Mouse (Mus musculus) heart, embryonic 11.5 days (tissue): Measurements from ENCODE around the gene Ahctf1. TPM values are rescaled to one million over a fixed set of nuclear protein-coding genes. Genes with fewer than 3 reads are reported as not detected.
"Not testable (repeated sequence)": the region's sequence is repeated elsewhere in the genome, so short reads cannot be mapped to it uniquely, and the experiment has no call there.

Source experiments
- ATAC-seq: fragments of 200-750 bp; cut with Nextera tagmentation; replicated peaks from 2 replicates; pipeline ENCODE4 v1.8.0; 2017; ENCODE audit warnings: moderate library complexity; ENCODE audit not compliant: insufficient number of reproducible peaks, low FRiP score, low TSS enrichment
- H3K27ac ChIP-seq: fragments of 300-500 bp; sonication (generic); 2 replicates; pipeline ENCODE4 v1.5.1; 2014; ENCODE audit warnings: mild to moderate bottlenecking, low read depth, low read length
- H3K27me3 ChIP-seq: fragments of 300-500 bp; sonication (generic); 2 replicates; pipeline ENCODE4 v1.6.1; 2014; ENCODE audit warnings: mild to moderate bottlenecking, low read length, mixed read lengths; ENCODE audit not compliant: control insufficient read depth, insufficient read depth
- H3K36me3 ChIP-seq: fragments of 300-500 bp; sonication (generic); 2 replicates; pipeline ENCODE4 v1.6.1; 2014; ENCODE audit warnings: mild to moderate bottlenecking, low read length, moderate library complexity, mixed read lengths; ENCODE audit not compliant: control insufficient read depth, insufficient read depth
- H3K4me1 ChIP-seq: fragments of 300-500 bp; sonication (generic); 2 replicates; pipeline ENCODE4 v1.6.1; 2014; ENCODE audit warnings: low read length; ENCODE audit not compliant: control insufficient read depth, insufficient read depth
- H3K4me2 ChIP-seq: fragments of 300-500 bp; sonication (generic); 2 replicates; pipeline ENCODE4 v1.6.1; 2014; ENCODE audit warnings: mild to moderate bottlenecking, moderate library complexity
- H3K4me3 ChIP-seq: fragments of 300-500 bp; sonication (generic); 2 replicates; pipeline ENCODE4 v1.5.1; 2014; ENCODE audit warnings: low read depth, low read length
- H3K9ac ChIP-seq: fragments of 300-500 bp; sonication (generic); 2 replicates; pipeline ENCODE4 v1.6.1; 2014; ENCODE audit warnings: mild to moderate bottlenecking, low read depth, low read length, moderate library complexity
- H3K9me3 ChIP-seq: fragments of 300-500 bp; sonication (generic); replicated peaks from 2 replicates; pipeline ENCODE4 v1.6.1; 2016; ENCODE audit warnings: low read length; ENCODE audit not compliant: control insufficient read depth
- WGBS: fragments of 180-500 bp; shearing (Covaris S2); extraction: QIAGEN DNeasy Blood & Tissue Kit; methylation state at CpG from one replicate; pipeline ENCODE4 v1.1.7; 2014; ENCODE audit not compliant: insufficient replicate concordance; 5-methylcytosine and 5-hydroxymethylcytosine counted together
- polyA plus RNA-seq: library from polyadenylated mRNA; unstranded; fragments of >200 nt; fragmentation: Nextera tagmentation; extraction: Ambion mirVana; gene quantifications from 2 replicates; pipeline ENCODE4 v1.2.1, GENCODE M21; 2014

Gene Ahctf1
- polyA plus RNA-seq, 1 experiment from 2014 or later: 27.0 TPM

- WGBS: 73% methylated on average over 4 of the region's 4 CpGs
- H3K36me3 ChIP-seq: peaks cover 3% of the 10 kb centered on the region
These were observed 59.8 kb downstream of the Ahctf1 start for GRCm38 (mm10) chr1:179743593-179744193.

GRCm38 (mm10) chr1:179736483-179736882 is 67.0 kb downstream of the Ahctf1 start:
- no peak overlapping the region for H3K27ac ChIP-seq
- no peak overlapping the region for H3K4me2 ChIP-seq
- no peaks in the 10 kb centered on the region for H3K9me3 ChIP-seq
- no peak for ATAC-seq
- no peak overlapping the region for H3K4me3 ChIP-seq
- no peak overlapping the region for H3K9ac ChIP-seq
- no peaks in the 10 kb centered on the region for H3K27me3 ChIP-seq
- H3K36me3 ChIP-seq: no peaks in the 10 kb centered on the region
- 83% methylated on average over 3 of the region's 3 CpGs for WGBS
- H3K4me1 ChIP-seq: no peaks in the 10 kb centered on the region

More at GRCm38 (mm10) chr1:179743593-179744193, 59.8 kb downstream of the Ahctf1 start:
- no peak overlapping the region for H3K9ac ChIP-seq
- no peak for ATAC-seq
- H3K27ac ChIP-seq: no peak overlapping the region
- H3K4me3 ChIP-seq: no peak overlapping the region
- H3K4me2 ChIP-seq: no peak overlapping the region
- no peaks in the 10 kb centered on the region for H3K9me3 ChIP-seq
- 0 out of 2 replicates have a peak, but pooled peaks cover 5% of the 10 kb centered on the region for H3K4me1 ChIP-seq
- no peaks in the 10 kb centered on the region for H3K27me3 ChIP-seq

- Histone ChIP-seq H3K27me3 (no peaks in the 10 kb centered on the region), H3K4me3 (peak overlapping the region; percentile 18; the same call in 1 of the 2 replicates), H3K4me2 (peak overlapping the region; percentile 48), H3K9me3 (no peaks in the 10 kb centered on the region), H3K27ac (no peak overlapping the region), H3K9ac (no peak overlapping the region), H3K4me1 (no peaks in the 10 kb centered on the region), H3K36me3 (no peaks in the 10 kb centered on the region)
- 28% methylated on average over 15 of the region's 15 CpGs for WGBS
- ATAC-seq: no peak
These were observed 68.7 kb downstream of the Ahctf1 start for GRCm38 (mm10) chr1:179734500-179735474.

GRCm38 (mm10) chr1:179731391-179731790 is 72.1 kb downstream of the Ahctf1 start:
- no peak overlapping the region for H3K9ac ChIP-seq
- H3K4me3 ChIP-seq: no peak overlapping the region
- H3K9me3 ChIP-seq: no peaks in the 10 kb centered on the region
- no peak for ATAC-seq
- H3K36me3 ChIP-seq: no peaks in the 10 kb centered on the region
- no peak overlapping the region for H3K4me2 ChIP-seq
- no peaks in the 10 kb centered on the region for H3K4me1 ChIP-seq
- WGBS: 79% methylated on average over 3 of the region's 3 CpGs
- H3K27me3 ChIP-seq: no peaks in the 10 kb centered on the region
- H3K27ac ChIP-seq: no peak overlapping the region

- H3K9me3 ChIP-seq: no peaks in the 10 kb centered on the region
- H3K9ac ChIP-seq: no peak overlapping the region
- H3K27me3 ChIP-seq: no peaks in the 10 kb centered on the region
- no peak overlapping the region for H3K27ac ChIP-seq
- no peaks in the 10 kb centered on the region for H3K4me1 ChIP-seq
- H3K36me3 ChIP-seq: no peaks in the 10 kb centered on the region
- WGBS: 83% methylated on average over 10 of the region's 10 CpGs
- no peak overlapping the region for H3K4me2 ChIP-seq
- no peak for ATAC-seq
- no peak overlapping the region for H3K4me3 ChIP-seq
These were observed 74.8 kb downstream of the Ahctf1 start for GRCm38 (mm10) chr1:179728661-179729060.

GRCm38 (mm10) chr1:179722811-179723469 is 80.5 kb downstream of the Ahctf1 start:
- no peak for ATAC-seq
- no peaks in the 10 kb centered on the region for H3K27me3 ChIP-seq
- no peak overlapping the region for H3K4me2 ChIP-seq
- H3K36me3 ChIP-seq: no peaks in the 10 kb centered on the region
- no peaks in the 10 kb centered on the region for H3K9me3 ChIP-seq
- 78% methylated on average over 8 of the region's 8 CpGs for WGBS
- no peak overlapping the region for H3K4me3 ChIP-seq
- H3K4me1 ChIP-seq: no peaks in the 10 kb centered on the region
- no peak overlapping the region for H3K27ac ChIP-seq
- H3K9ac ChIP-seq: no peak overlapping the region

- Histone ChIP-seq H3K27ac (no peak overlapping the region), H3K9ac (no peak overlapping the region), H3K27me3 (no peaks in the 10 kb centered on the region), H3K36me3 (no peaks in the 10 kb centered on the region), H3K4me3 (no peak overlapping the region), H3K4me2 (no peak overlapping the region), H3K9me3 (no peaks in the 10 kb centered on the region), H3K4me1 (no peaks in the 10 kb centered on the region)
- WGBS: 83% methylated on average over 4 of the region's 4 CpGs
- no peak for ATAC-seq
These were observed 87.7 kb downstream of the Ahctf1 start for GRCm38 (mm10) chr1:179715786-179716185.

GRCm38 (mm10) chr1:179715289-179715688 is 88.2 kb downstream of the Ahctf1 start:
- H3K4me1 ChIP-seq, H3K4me3 ChIP-seq, H3K27ac ChIP-seq, H3K27me3 ChIP-seq, ATAC-seq, H3K36me3 ChIP-seq, H3K9ac ChIP-seq, H3K4me2 ChIP-seq, H3K9me3 ChIP-seq: not testable (repeated sequence)
- WGBS: 73% methylated on average over 2 of the region's 4 CpGs
